Mouse (Mus musculus): Measurements from ENCODE around the gene Ankrd39. TPM values are rescaled to one million over a fixed set of nuclear protein-coding genes. Genes with fewer than 3 reads are reported as not detected.

The Ankrd39 gene
- polyA plus RNA-seq, 1 experiment: 6.4 TPM

DNA sequence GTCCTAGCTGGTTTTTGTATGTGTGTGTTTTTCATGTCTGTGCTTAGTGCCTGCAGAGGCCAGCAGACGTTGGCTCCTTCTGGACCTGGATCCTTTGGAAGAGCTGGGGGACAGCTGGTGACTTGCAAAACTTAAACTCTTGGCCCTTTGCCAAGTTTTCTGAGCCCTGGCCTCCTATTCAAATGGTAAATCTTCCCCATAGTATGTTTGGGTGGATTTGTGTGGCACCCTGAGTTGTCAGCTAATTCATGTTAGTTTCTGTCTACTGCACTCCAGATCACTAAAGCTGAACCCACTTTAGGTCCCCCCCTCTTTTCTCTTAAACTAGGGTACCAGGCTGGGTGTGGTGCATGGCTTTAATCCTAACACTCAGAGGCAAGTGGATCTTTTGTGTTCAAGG is 18.9 kb downstream of the Ankrd39 start:
- Histone ChIP-seq H3K4me1 (ENCODE audit: control insufficient read depth, insufficient read depth, low read length) (no peaks in the 10 kb centered on the region), H3K27me3 (ENCODE audit: control insufficient read depth, insufficient read depth, low read length, poor library complexity, severe bottlenecking) (no peaks in the 10 kb centered on the region), H3K9me3 (replicated peaks; ENCODE audit: control insufficient read depth, insufficient read depth, low read length, poor library complexity, severe bottlenecking) (no peaks in the 10 kb centered on the region), H3K9ac (ENCODE audit: low read depth, poor library complexity, severe bottlenecking) (no peak overlapping the region), H3K4me3 (ENCODE audit: low read depth, low read length) (no peak overlapping the region), H3K36me3 (ENCODE audit: control insufficient read depth, insufficient read depth, low read length, poor library complexity, severe bottlenecking) (peaks cover 15% of the 10 kb centered on the region), H3K27ac (ENCODE audit: insufficient read depth, low read length) (0 out of 2 replicates have a peak overlapping the region, but pooled peaks have one; percentile 9)
- no peak for TF ChIP-seq EP300 (IDR thresholded peaks at IDR 0.05; ENCODE audit: insufficient read depth, low read depth, low read length)

DNA sequence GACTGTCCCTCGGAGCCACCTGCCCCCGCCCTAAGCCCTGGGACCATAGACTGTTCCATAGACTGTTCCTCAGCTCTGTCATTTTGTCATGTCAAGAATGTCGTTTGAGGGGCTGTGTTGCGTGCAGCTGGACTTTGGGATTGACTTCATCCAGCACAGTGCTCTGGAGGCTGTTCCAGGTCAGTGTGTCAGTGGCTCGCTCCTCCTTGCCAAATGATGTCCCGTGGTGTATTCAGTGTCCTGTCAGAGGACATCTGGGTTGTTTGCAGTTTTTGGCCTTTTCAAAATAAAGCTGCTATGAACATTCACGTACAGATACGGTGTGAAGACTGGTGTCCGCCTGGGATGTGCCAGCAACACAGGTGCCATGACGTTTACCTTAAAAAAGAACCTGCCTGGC is 20.3 kb downstream of the Ankrd39 start:
- H3K4me1 ChIP-seq (ENCODE audit: control insufficient read depth, insufficient read depth, low read length): no peaks in the 10 kb centered on the region
- H3K36me3 ChIP-seq (ENCODE audit: control insufficient read depth, insufficient read depth, low read length, poor library complexity, severe bottlenecking): peaks cover 17% of the 10 kb centered on the region
- no peak overlapping the region for H3K4me3 ChIP-seq (ENCODE audit: low read depth, low read length)
- TF ChIP-seq EP300 (IDR thresholded peaks at IDR 0.05; ENCODE audit: insufficient read depth, low read depth, low read length): no peak
- no peak for TF ChIP-seq CTCF (IDR thresholded peaks at IDR 0.05; ENCODE audit: low read depth, low read length)
- H3K27me3 ChIP-seq (ENCODE audit: control insufficient read depth, insufficient read depth, low read length, poor library complexity, severe bottlenecking): no peaks in the 10 kb centered on the region
- H3K9me3 ChIP-seq (replicated peaks; ENCODE audit: control insufficient read depth, insufficient read depth, low read length, poor library complexity, severe bottlenecking): no peaks in the 10 kb centered on the region
- H3K9ac ChIP-seq (ENCODE audit: low read depth, poor library complexity, severe bottlenecking): no peak overlapping the region
- H3K27ac ChIP-seq (ENCODE audit: insufficient read depth, low read length): no peak overlapping the region

DNA sequence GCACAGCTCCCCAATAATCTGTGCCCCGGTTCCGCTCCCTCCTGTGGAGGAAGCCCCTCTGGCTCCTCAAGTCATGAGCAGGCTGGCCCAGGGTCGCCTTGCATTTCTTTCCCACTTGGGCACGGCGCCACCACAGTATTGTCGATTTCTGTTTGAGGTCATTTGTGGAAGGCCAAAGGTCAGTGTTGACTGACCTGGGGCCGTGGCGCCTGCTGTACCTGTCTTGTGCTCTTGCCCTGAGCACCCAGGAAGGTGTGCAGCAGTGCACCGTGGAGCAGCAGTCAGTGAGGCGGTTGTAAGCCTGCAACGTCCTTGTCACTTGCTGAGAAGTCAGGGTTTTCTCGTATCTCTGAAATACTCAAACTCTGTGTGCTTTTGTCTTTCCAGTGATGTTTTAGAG is 21.5 kb downstream of the Ankrd39 start:
- peaks cover 22% of the 10 kb centered on the region for H3K36me3 ChIP-seq (ENCODE audit: control insufficient read depth, insufficient read depth, low read length, poor library complexity, severe bottlenecking)

DNA sequence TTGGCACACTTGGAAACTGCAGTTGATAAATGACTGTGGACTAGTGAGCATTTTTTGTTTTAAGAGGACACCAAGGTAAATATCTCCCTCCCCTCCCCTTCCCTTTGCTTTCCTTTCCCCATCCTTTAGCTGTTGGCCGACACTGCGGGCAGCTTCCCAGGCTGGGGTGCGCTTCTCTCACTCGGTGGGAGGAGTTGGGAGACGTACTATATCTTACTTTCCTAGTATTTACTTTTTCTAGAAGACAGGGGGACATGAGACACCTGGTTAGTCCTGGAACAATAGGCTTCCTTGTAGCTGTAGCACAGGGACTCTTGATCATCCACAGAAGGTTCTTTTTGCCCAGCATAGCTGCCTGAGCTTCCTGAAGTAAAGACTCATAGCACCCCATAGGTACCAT is 23.2 kb downstream of the Ankrd39 start:
- no peak overlapping the region for H3K4me3 ChIP-seq (ENCODE audit: low read depth, low read length)
- H3K36me3 ChIP-seq (ENCODE audit: control insufficient read depth, insufficient read depth, low read length, poor library complexity, severe bottlenecking): peaks cover 32% of the 10 kb centered on the region
- no peaks in the 10 kb centered on the region for H3K27me3 ChIP-seq (ENCODE audit: control insufficient read depth, insufficient read depth, low read length, poor library complexity, severe bottlenecking)
- H3K27ac ChIP-seq (ENCODE audit: insufficient read depth, low read length): no peak overlapping the region
- no peaks in the 10 kb centered on the region for H3K9me3 ChIP-seq (replicated peaks; ENCODE audit: control insufficient read depth, insufficient read depth, low read length, poor library complexity, severe bottlenecking)
- no peak overlapping the region for H3K9ac ChIP-seq (ENCODE audit: low read depth, poor library complexity, severe bottlenecking)
- TF ChIP-seq EP300 (IDR thresholded peaks at IDR 0.05; ENCODE audit: insufficient read depth, low read depth, low read length): no peak
- TF ChIP-seq POLR2A (IDR thresholded peaks at IDR 0.05; ENCODE audit: insufficient read depth, low read length): no peak
- TF ChIP-seq CTCF (IDR thresholded peaks at IDR 0.05; ENCODE audit: low read depth, low read length): no peak
- H3K4me1 ChIP-seq (ENCODE audit: control insufficient read depth, insufficient read depth, low read length): no peaks in the 10 kb centered on the region

More for the DNA sequence above, 21.5 kb downstream of the Ankrd39 start:
- Histone ChIP-seq H3K9ac (ENCODE audit: low read depth, poor library complexity, severe bottlenecking) (no peak overlapping the region), H3K9me3 (replicated peaks; ENCODE audit: control insufficient read depth, insufficient read depth, low read length, poor library complexity, severe bottlenecking) (no peaks in the 10 kb centered on the region), H3K4me1 (ENCODE audit: control insufficient read depth, insufficient read depth, low read length) (no peaks in the 10 kb centered on the region), H3K27me3 (ENCODE audit: control insufficient read depth, insufficient read depth, low read length, poor library complexity, severe bottlenecking) (no peaks in the 10 kb centered on the region), H3K27ac (ENCODE audit: insufficient read depth, low read length) (no peak overlapping the region), H3K4me3 (ENCODE audit: low read depth, low read length) (no peak overlapping the region)
- TF ChIP-seq EP300 (IDR thresholded peaks at IDR 0.05; ENCODE audit: insufficient read depth, low read depth, low read length) (no peak), POLR2A (IDR thresholded peaks at IDR 0.05; ENCODE audit: insufficient read depth, low read length) (no peak), CTCF (IDR thresholded peaks at IDR 0.05; ENCODE audit: low read depth, low read length) (no peak)

DNA sequence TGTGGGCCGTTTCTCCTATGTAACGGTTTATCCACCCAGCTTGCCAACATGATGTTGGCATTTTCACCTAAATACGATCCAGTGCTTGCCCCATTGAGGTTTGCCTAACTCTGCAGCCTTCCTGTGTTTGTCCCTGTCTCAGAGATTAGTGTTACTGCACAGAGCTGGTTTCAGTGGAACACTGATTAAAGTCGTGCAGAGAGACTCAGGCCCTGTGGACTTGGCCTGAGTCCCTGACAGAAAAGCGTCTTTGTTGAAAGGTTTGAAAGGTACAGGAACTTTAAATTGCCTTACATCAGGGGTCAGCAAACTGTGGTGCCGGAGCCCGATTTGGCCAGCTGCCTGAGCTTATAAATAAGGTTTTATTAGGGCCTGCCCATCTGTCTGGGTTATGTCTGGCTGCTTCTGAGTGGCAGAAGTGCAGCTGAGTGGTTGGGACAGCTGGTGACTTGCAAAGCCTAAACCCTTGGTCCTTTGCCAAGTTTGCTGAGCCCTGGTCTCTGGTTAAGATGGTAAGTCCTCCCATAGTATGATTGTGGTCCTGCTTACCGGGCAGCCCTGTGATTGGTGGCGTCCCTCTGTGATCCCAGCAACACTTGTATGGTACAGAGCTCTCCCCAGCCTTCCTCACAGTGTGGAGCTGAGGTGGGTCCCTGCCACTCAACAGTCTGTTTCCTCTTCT is 23.8 kb downstream of the Ankrd39 start:
- Histone ChIP-seq H3K27me3 (ENCODE audit: control insufficient read depth, insufficient read depth, low read length, poor library complexity, severe bottlenecking) (no peaks in the 10 kb centered on the region), H3K27ac (ENCODE audit: insufficient read depth, low read length) (no peak overlapping the region), H3K36me3 (ENCODE audit: control insufficient read depth, insufficient read depth, low read length, poor library complexity, severe bottlenecking) (peaks cover 32% of the 10 kb centered on the region), H3K4me1 (ENCODE audit: control insufficient read depth, insufficient read depth, low read length) (no peaks in the 10 kb centered on the region), H3K9me3 (replicated peaks; ENCODE audit: control insufficient read depth, insufficient read depth, low read length, poor library complexity, severe bottlenecking) (no peaks in the 10 kb centered on the region), H3K4me3 (ENCODE audit: low read depth, low read length) (no peak overlapping the region), H3K9ac (ENCODE audit: low read depth, poor library complexity, severe bottlenecking) (no peak overlapping the region)
- no peak for TF ChIP-seq EP300 (IDR thresholded peaks at IDR 0.05; ENCODE audit: insufficient read depth, low read depth, low read length)
- TF ChIP-seq CTCF (IDR thresholded peaks at IDR 0.05; ENCODE audit: low read depth, low read length): no peak
- TF ChIP-seq POLR2A (IDR thresholded peaks at IDR 0.05; ENCODE audit: insufficient read depth, low read length): no peak

DNA sequence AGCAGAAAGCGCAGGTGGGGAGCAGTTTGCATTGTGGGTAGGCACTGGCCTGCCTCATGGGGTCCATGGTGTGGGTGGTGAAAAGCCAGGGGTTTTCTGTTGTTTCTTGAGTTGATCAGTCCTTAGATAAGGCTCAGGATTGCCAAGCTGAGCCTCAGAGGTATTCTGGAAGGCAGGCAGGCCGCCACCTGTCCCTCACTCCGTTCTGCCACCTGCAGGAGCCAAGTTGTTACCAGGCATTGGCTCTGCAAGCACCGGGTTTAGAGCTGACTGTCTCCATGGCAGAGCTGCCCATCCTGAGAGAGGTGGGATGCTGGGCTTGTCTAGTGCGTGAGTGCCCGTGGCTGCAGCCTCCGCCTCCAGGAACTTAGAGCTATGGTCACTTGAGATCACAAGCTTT is 25.0 kb downstream of the Ankrd39 start:
- Histone ChIP-seq H3K9ac (ENCODE audit: low read depth, poor library complexity, severe bottlenecking) (no peak overlapping the region), H3K4me3 (ENCODE audit: low read depth, low read length) (no peak overlapping the region), H3K4me1 (ENCODE audit: control insufficient read depth, insufficient read depth, low read length) (no peaks in the 10 kb centered on the region), H3K9me3 (replicated peaks; ENCODE audit: control insufficient read depth, insufficient read depth, low read length, poor library complexity, severe bottlenecking) (no peaks in the 10 kb centered on the region), H3K27ac (ENCODE audit: insufficient read depth, low read length) (no peak overlapping the region), H3K27me3 (ENCODE audit: control insufficient read depth, insufficient read depth, low read length, poor library complexity, severe bottlenecking) (no peaks in the 10 kb centered on the region), H3K36me3 (ENCODE audit: control insufficient read depth, insufficient read depth, low read length, poor library complexity, severe bottlenecking) (peaks cover 32% of the 10 kb centered on the region)
- TF ChIP-seq CTCF (IDR thresholded peaks at IDR 0.05; ENCODE audit: low read depth, low read length): no peak
- TF ChIP-seq POLR2A (IDR thresholded peaks at IDR 0.05; ENCODE audit: insufficient read depth, low read length): no peak
- TF ChIP-seq EP300 (IDR thresholded peaks at IDR 0.05; ENCODE audit: insufficient read depth, low read depth, low read length): no peak

Data from ES-Bruce4 (cell line).